ENCODE assay signal across 22 mouse cellular contexts in the genomic region with DNA sequence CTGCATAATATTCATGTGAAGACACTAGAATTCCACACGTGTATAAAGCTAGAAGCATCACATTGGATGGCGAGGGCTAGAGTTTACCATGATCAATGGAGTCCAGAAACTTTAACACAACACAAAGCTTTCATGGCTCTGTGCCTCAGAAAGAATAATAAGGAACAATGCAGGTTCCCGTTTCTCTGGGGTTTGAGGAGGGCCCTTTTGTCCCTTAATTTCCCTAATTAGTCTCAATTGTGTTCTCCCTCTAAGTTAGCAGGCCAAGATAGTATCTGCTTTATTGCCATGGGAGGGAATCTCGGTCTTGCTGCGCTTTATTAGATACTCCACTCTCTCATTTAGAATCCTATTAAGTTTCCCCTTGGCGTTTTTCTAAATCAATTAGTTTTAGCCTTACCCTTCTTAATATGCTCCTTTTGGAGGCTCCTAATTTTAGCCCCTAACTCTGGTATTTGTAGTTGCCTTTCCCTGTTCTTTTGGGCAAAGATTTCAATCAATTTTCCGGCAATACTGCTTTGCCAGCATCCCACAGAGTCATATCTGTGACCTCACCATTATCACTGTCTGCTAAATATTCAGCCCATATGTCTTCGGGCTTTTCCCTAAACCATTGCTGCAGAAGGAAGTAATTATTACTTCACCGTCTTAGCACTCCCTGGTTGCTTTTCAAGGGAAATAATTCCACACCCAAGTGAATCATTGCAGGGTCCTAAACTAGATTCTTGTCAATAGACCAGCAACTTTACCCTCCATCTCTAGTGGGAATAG.
DNase-seq lines count a peak whose midpoint lies in the region; ATAC-seq lines count a peak whose summit lies in the region.
"Had no signal": no experiment of that assay in that cellular context is flagged by ENCODE, and none has a peak within 500 bp of the region (broad histone marks: within the 10 kb centered on the region; RNA-seq: fewer than 3 reads in every experiment).

No protein-coding gene starts in this region.

- H3K4me3 ChIP-seq in forebrain, embryonic 11.5 days (ENCODE audit: low read depth, low read length) = no peak overlapping the region
- no peak overlapping the region for H3K4me3 ChIP-seq in forebrain, embryonic 15.5 days
- H3K4me3 ChIP-seq in midbrain, embryonic 14.5 days (replicated peaks; ENCODE audit: low read depth, low read length) = no peak overlapping the region
- H3K4me3 ChIP-seq in midbrain, embryonic 13.5 days (replicated peaks) = no peak overlapping the region
- no peak overlapping the region for H3K4me3 ChIP-seq in neural tube, embryonic 15.5 days (replicated peaks)
- H3K4me3 ChIP-seq: heart, adult 2 months; heart, embryonic 13.5 days; limb, embryonic 10.5 days; liver, embryonic 15.5 days; lung, embryonic 15.5 days had no signal

- WGBS in forebrain, embryonic 11.5 days = 12% methylated on average over 9 of the region's 9 CpGs
- 3% methylated on average over 9 of the region's 9 CpGs for WGBS in forebrain, embryonic 15.5 days
- 30% methylated on average over 9 of the region's 9 CpGs for WGBS in midbrain, embryonic 14.5 days
- 21% methylated on average over 9 of the region's 9 CpGs for WGBS in midbrain, embryonic 13.5 days
- WGBS in neural tube, embryonic 15.5 days = 12% methylated on average over 9 of the region's 9 CpGs

- H3K9ac ChIP-seq in forebrain, embryonic 11.5 days (ENCODE audit: low read length) = no peak overlapping the region
- H3K9ac ChIP-seq in forebrain, embryonic 15.5 days (replicated peaks) = no peak overlapping the region
- no peak overlapping the region for H3K9ac ChIP-seq in midbrain, embryonic 14.5 days (replicated peaks; ENCODE audit: low read length)
- no peak overlapping the region for H3K9ac ChIP-seq in midbrain, embryonic 13.5 days (replicated peaks)
- no peak overlapping the region for H3K9ac ChIP-seq in neural tube, embryonic 15.5 days (replicated peaks)
- H3K9ac ChIP-seq: heart, embryonic 13.5 days; liver, embryonic 15.5 days; lung, embryonic 15.5 days had no signal

- intact Hi-C loops in left cerebral cortex, postnatal 4 days (cut with DNase I) = no loop called here

- H3K4me2 ChIP-seq in forebrain, embryonic 11.5 days (ENCODE audit: low read depth, low read length, severe bottlenecking) = no peak overlapping the region
- no peak overlapping the region for H3K4me2 ChIP-seq in forebrain, embryonic 15.5 days (replicated peaks)
- H3K4me2 ChIP-seq in midbrain, embryonic 14.5 days (ENCODE audit: low read length) = no peak overlapping the region
- H3K4me2 ChIP-seq in midbrain, embryonic 13.5 days (replicated peaks) = no peak overlapping the region
- 0 out of 2 replicates have a peak overlapping the region, but pooled peaks have one; percentile 20 for H3K4me2 ChIP-seq in neural tube, embryonic 15.5 days
- H3K4me2 ChIP-seq: heart, embryonic 13.5 days; liver, embryonic 15.5 days; lung, embryonic 15.5 days had no signal

- H3K27me3 ChIP-seq in forebrain, embryonic 11.5 days (ENCODE audit: control insufficient read depth, insufficient read depth, low read length) = no peaks in the 10 kb centered on the region
- H3K27me3 ChIP-seq in forebrain, embryonic 15.5 days = no peaks in the 10 kb centered on the region
- H3K27me3 ChIP-seq in midbrain, embryonic 14.5 days (ENCODE audit: control insufficient read depth, insufficient read depth, low read length) = no peaks in the 10 kb centered on the region
- H3K27me3 ChIP-seq in midbrain, embryonic 13.5 days = no peaks in the 10 kb centered on the region
- H3K27me3 ChIP-seq in neural tube, embryonic 15.5 days (replicated peaks) = no peaks in the 10 kb centered on the region
- H3K27me3 ChIP-seq: heart, embryonic 13.5 days; liver, embryonic 15.5 days; lung, embryonic 15.5 days had no signal

- no peak overlapping the region for H3K27ac ChIP-seq in forebrain, embryonic 11.5 days (ENCODE audit: low read depth, low read length)
- no peak overlapping the region for H3K27ac ChIP-seq in forebrain, embryonic 15.5 days (replicated peaks)
- no peak overlapping the region for H3K27ac ChIP-seq in midbrain, embryonic 14.5 days (replicated peaks; ENCODE audit: low read depth, low read length)
- H3K27ac ChIP-seq in midbrain, embryonic 13.5 days = no peak overlapping the region
- peak overlapping the region; percentile 19; the same call in 1 of the 2 replicates for H3K27ac ChIP-seq in neural tube, embryonic 15.5 days (replicated peaks)
- H3K27ac ChIP-seq: heart, adult 2 months; heart, embryonic 13.5 days; kidney, postnatal 0 days; limb, embryonic 10.5 days; liver, embryonic 15.5 days; lung, embryonic 15.5 days had no signal

- peak; percentile 64 for ATAC-seq in forebrain, embryonic 11.5 days (replicated peaks; ENCODE audit: low FRiP score)
- ATAC-seq in forebrain, embryonic 15.5 days (replicated peaks) = no peak
- ATAC-seq in midbrain, embryonic 14.5 days (ENCODE audit: low FRiP score, low TSS enrichment) = no peak
- ATAC-seq in midbrain, embryonic 13.5 days = no peak
- peak; percentile 76 for ATAC-seq in neural tube, embryonic 15.5 days (ENCODE audit: low FRiP score)

- no peaks in the 10 kb centered on the region for H3K9me3 ChIP-seq in forebrain, embryonic 11.5 days (ENCODE audit: control insufficient read depth, low read length)
- H3K9me3 ChIP-seq in forebrain, embryonic 15.5 days = no peaks in the 10 kb centered on the region
- H3K9me3 ChIP-seq in midbrain, embryonic 14.5 days (ENCODE audit: control insufficient read depth, low read length) = no peaks in the 10 kb centered on the region
- H3K9me3 ChIP-seq in midbrain, embryonic 13.5 days = no peaks in the 10 kb centered on the region
- no peaks in the 10 kb centered on the region for H3K9me3 ChIP-seq in neural tube, embryonic 15.5 days (replicated peaks)
- H3K9me3 ChIP-seq: heart, embryonic 13.5 days; limb, embryonic 10.5 days; liver, embryonic 15.5 days; lung, embryonic 15.5 days had no signal

- no peak for DNase-seq in forebrain, embryonic 11.5 days (ENCODE audit: low spot score)
- DNase-seq in midbrain, embryonic 14.5 days = peak; percentile 16
- DNase-seq in embryo, embryonic 9.5 days (ENCODE audit: extremely low spot score) = peak; percentile 11
- DNase-seq in ovary, adult 18-20 months (ENCODE audit: low spot score) = no peak
- DNase-seq in left cerebral cortex, postnatal 4 days = no peak
- DNase-seq: adrenal gland, postnatal 36 days; cerebellum, adult 11 months; gastrocnemius, postnatal 36 days; heart, adult 2 months; heart, postnatal 14 days; kidney, adult 18-20 months; liver; lung, postnatal 4 days; thymus, adult 2 months had no signal

- peaks cover 5% of the 10 kb centered on the region; the same call in 1 of the 2 replicates for H3K4me1 ChIP-seq in forebrain, embryonic 11.5 days (replicated peaks; ENCODE audit: control insufficient read depth, insufficient read depth, low read length)
- H3K4me1 ChIP-seq in forebrain, embryonic 15.5 days = no peaks in the 10 kb centered on the region; the same call in 1 of the 2 replicates
- no peaks in the 10 kb centered on the region for H3K4me1 ChIP-seq in midbrain, embryonic 14.5 days (ENCODE audit: control insufficient read depth, insufficient read depth, low read length)
- peaks cover 6% of the 10 kb centered on the region for H3K4me1 ChIP-seq in midbrain, embryonic 13.5 days (replicated peaks)
- H3K4me1 ChIP-seq in neural tube, embryonic 15.5 days = 0 out of 2 replicates have a peak, but pooled peaks cover 9% of the 10 kb centered on the region
- H3K4me1 ChIP-seq: heart, embryonic 13.5 days; liver, embryonic 15.5 days; lung, embryonic 15.5 days had no signal

- no peaks in the 10 kb centered on the region for H3K36me3 ChIP-seq in forebrain, embryonic 11.5 days (ENCODE audit: control insufficient read depth, insufficient read depth, low read length)
- no peaks in the 10 kb centered on the region for H3K36me3 ChIP-seq in forebrain, embryonic 15.5 days
- no peaks in the 10 kb centered on the region for H3K36me3 ChIP-seq in midbrain, embryonic 14.5 days (ENCODE audit: control insufficient read depth, insufficient read depth, low read length)
- no peaks in the 10 kb centered on the region for H3K36me3 ChIP-seq in midbrain, embryonic 13.5 days
- no peaks in the 10 kb centered on the region for H3K36me3 ChIP-seq in neural tube, embryonic 15.5 days
- H3K36me3 ChIP-seq: heart, embryonic 13.5 days; limb, embryonic 10.5 days; liver, embryonic 15.5 days; lung, embryonic 15.5 days had no signal

Comparison
In these comparisons a context has a peak if more than half of its experiments do, and no peak if none do; other contexts are left out.
1. ATAC-seq: peak in forebrain, embryonic 11.5 days (single experiment) and neural tube, embryonic 15.5 days (single experiment); none in forebrain, embryonic 15.5 days (single experiment), midbrain, embryonic 14.5 days (single experiment) and midbrain, embryonic 13.5 days (single experiment).
2. DNase-seq: peak in midbrain, embryonic 14.5 days (single experiment) and embryo, embryonic 9.5 days (single experiment); none in forebrain, embryonic 11.5 days (single experiment), ovary, adult 18-20 months (single experiment) and left cerebral cortex, postnatal 4 days (single experiment).